Mouse (Mus musculus) embryonic facial prominence, embryonic 11.5 days (tissue): ENCODE measurements at regions not wholly inside any gene's neighbourhood (a gene's known extent, or its start where the extent isn't known, plus 50 kb on each side); places are given as distances from the start of the nearest gene placed in this dataset.

ENCODE experiments used
- ATAC-seq: fragments of 200-750 bp; cut with Nextera tagmentation; replicated peaks from 2 replicates; pipeline ENCODE4 v1.8.0; 2017; ENCODE audit warnings: low read depth; ENCODE audit not compliant: insufficient number of reproducible peaks, low FRiP score, low TSS enrichment
- DNase-seq: peaks from one replicate; pipeline ENCODE4 v3.0.0-alpha.2; 2015; ENCODE audit warnings: low spot score
- H3K27ac ChIP-seq: fragments of 300-500 bp; sonication (generic); replicated peaks from 2 replicates; pipeline ENCODE4 v1.5.1; 2014; ENCODE audit warnings: mild to moderate bottlenecking, low read depth, low read length, control low read depth
- H3K27me3 ChIP-seq: fragments of 300-500 bp; sonication (generic); 2 replicates; pipeline ENCODE4 v1.6.1; 2014; ENCODE audit warnings: mild to moderate bottlenecking, low read length, moderate library complexity, mixed read lengths; ENCODE audit not compliant: control insufficient read depth, insufficient read depth
- H3K36me3 ChIP-seq: fragments of 300-500 bp; sonication (generic); replicated peaks from 2 replicates; pipeline ENCODE4 v1.6.1; 2014; ENCODE audit warnings: low read depth, mild to moderate bottlenecking, low read length, moderate library complexity, mixed read lengths; ENCODE audit not compliant: control insufficient read depth, insufficient read depth
- H3K4me1 ChIP-seq: fragments of 300-500 bp; sonication (generic); 2 replicates; pipeline ENCODE4 v1.6.1; 2014; ENCODE audit warnings: low read length, mixed read lengths; ENCODE audit not compliant: control insufficient read depth, insufficient read depth
- H3K4me2 ChIP-seq: fragments of 300-500 bp; sonication (generic); 2 replicates; pipeline ENCODE4 v1.6.1; 2014; ENCODE audit warnings: low read depth, mild to moderate bottlenecking, control low read depth, low read length, moderate library complexity
- H3K4me3 ChIP-seq: fragments of 300-500 bp; sonication (generic); 2 replicates; pipeline ENCODE4 v1.5.1; 2014; ENCODE audit warnings: low read depth, low read length, control low read depth
- H3K9ac ChIP-seq: fragments of 300-500 bp; sonication (generic); replicated peaks from 2 replicates; pipeline ENCODE4 v1.6.1; 2014; ENCODE audit warnings: mild to moderate bottlenecking, control low read depth, low read length
- H3K9me3 ChIP-seq: fragments of 300-500 bp; sonication (generic); replicated peaks from 2 replicates; pipeline ENCODE4 v1.6.1; 2016; ENCODE audit warnings: mild to moderate bottlenecking, low read length, inconsistent platforms, mixed read lengths; ENCODE audit not compliant: control insufficient read depth
- WGBS: fragments of 180-500 bp; shearing (Covaris S2); extraction: QIAGEN DNeasy Blood & Tissue Kit; methylation state at CpG from one replicate; pipeline ENCODE4 v1.1.7; 2014; 5-methylcytosine and 5-hydroxymethylcytosine counted together

DNA sequence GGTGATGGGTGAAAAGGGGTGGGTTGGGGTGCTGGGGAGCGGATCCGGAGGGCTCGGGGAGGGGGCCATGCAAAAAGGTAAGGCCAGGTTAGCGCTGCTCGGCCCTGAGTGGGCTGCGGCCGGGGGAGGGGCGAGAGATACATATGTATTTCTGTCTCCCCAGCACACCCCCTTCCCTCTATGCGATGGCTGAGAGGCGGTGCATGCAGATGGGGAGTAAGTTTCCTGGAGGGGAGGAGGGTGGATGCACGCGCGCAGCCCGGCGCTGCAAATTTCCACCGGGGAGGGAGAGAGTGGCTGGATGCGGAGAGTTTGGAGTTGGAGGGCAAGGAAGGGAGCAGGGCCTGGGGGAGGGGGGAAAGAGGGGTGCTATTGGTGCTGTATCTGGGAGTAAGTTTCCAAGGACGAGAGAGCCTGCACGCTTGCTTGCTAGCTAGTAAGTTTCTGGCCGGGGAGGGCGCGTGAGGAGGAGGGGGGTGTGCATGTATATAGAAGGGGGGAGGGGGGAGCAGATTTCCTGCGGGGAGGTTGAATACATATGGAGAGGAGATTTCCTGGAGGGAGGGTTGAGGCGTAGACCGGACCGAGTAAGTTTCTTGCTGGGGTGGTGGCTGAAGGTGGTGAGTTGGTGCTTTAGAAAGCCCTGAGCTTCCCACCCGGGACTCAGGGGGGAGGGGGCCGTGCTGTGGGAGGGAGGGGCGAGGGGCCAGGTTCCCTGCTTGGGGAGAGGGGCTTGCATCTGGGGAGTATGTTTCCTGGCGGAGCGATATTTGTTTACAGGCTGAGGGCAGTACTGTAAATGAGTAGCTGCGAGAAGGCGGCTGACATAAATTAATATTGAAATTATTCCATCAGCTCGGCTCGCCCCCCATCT lies 130.8 kb upstream of the Ubr2 start:
- H3K9me3 ChIP-seq: no peaks in the 10 kb centered on the region
- WGBS: under 1% methylated on average over 35 of the region's 35 CpGs
- H3K27me3 ChIP-seq: no peaks in the 10 kb centered on the region
- H3K4me3 ChIP-seq: peak overlapping the region; percentile 67
- H3K9ac ChIP-seq: peak overlapping the region; percentile 91
- no peaks in the 10 kb centered on the region; the same call in 1 of the 2 replicates for H3K4me1 ChIP-seq
- peak overlapping the region; percentile 93 for H3K4me2 ChIP-seq
- peak overlapping the region; percentile 99 for H3K27ac ChIP-seq
- ATAC-seq (peak; percentile 85), DNase-seq (peak; percentile 84)
- no peaks in the 10 kb centered on the region for H3K36me3 ChIP-seq

DNA sequence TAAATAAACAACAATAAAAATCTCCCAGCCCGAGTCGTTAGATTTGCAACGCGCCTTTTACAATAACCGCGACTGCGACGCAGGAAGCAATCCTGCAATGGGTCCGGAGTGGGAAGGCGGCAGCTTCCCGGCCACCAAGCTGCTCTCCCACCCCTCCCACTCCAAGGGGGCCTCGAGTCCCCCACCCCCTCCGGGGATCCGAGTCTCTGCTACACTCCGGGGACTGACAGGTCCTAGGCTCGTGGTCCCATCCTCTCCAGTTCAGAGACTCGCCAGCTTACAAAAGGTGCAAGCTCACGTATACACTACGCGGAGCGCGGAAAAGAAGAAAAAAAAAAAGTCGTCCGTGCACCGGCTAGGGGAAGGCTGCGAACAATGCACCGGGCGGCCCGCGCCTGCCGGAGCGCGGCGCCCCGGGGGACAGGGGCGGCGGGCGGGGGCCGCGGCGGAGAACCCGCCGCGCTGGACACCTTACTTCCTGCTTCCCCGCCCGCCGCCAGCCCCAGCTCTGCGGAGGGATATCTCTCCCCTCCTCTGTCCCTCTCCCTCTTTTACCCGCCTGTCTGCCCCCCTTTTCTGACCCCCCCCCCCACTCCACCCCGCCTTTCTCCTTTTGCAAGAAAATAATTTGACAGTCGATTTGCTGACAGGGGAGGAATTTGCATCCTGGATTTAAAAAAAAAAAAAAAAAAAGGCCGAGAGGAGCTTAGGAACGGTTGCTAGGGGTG lies 130.0 kb upstream of the Ubr2 start:
- Histone ChIP-seq H3K4me3 (peak overlapping the region; percentile 67), H3K4me2 (peak overlapping the region; percentile 93), H3K4me1 (no peaks in the 10 kb centered on the region; the same call in 1 of the 2 replicates), H3K27me3 (no peaks in the 10 kb centered on the region), H3K9ac (peak overlapping the region; percentile 91), H3K27ac (peak overlapping the region; percentile 99), H3K9me3 (no peaks in the 10 kb centered on the region), H3K36me3 (no peaks in the 10 kb centered on the region)
- WGBS: 0% methylated on average over 50 of the region's 53 CpGs
- DNase-seq (peak; percentile 79), ATAC-seq (peak; percentile 53)

GRCm38 (mm10) chr17:47139730-47140231 lies 129.4 kb upstream of the Ubr2 start:
- ATAC-seq: peak; percentile 93

DNA sequence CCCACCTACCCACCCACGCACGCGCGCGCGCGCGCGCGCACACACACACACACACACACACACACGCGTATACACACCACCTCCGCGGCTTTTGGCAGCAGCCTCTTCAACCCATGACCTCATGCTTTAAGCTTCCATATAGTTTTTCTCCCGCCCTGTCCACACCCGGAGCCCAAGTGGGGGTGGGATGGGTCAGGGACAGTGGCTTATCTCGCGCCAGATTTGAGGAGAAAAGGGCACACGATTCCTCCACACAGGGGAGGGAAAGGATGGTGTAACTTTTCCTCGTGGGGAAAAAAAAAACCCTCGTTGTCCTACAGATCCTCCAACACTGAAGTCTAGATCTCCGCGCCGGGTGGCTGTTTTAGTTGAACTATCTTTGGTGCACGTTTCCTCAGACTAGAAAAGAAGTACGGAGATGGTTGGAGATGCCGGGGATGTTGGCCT lies 128.8 kb upstream of the Ubr2 start:
- DNase-seq (peak; percentile 40), ATAC-seq (no peak)
- H3K4me1 ChIP-seq: no peaks in the 10 kb centered on the region; the same call in 1 of the 2 replicates
- no peaks in the 10 kb centered on the region for H3K27me3 ChIP-seq
- 3% methylated on average over 27 of the region's 27 CpGs for WGBS
- peak overlapping the region; percentile 67 for H3K4me3 ChIP-seq
- H3K27ac ChIP-seq: 0 out of 2 replicates have a peak overlapping the region, but pooled peaks have one; percentile 25
- H3K9ac ChIP-seq: peak overlapping the region; percentile 43
- H3K9me3 ChIP-seq: no peaks in the 10 kb centered on the region
- H3K36me3 ChIP-seq: no peaks in the 10 kb centered on the region
- peak overlapping the region; percentile 93 for H3K4me2 ChIP-seq

More at GRCm38 (mm10) chr17:47139730-47140231, 129.4 kb upstream of the Ubr2 start:
- Histone ChIP-seq H3K36me3 (no peaks in the 10 kb centered on the region), H3K27me3 (no peaks in the 10 kb centered on the region), H3K9ac (peak overlapping the region; percentile 91), H3K27ac (peak overlapping the region; percentile 99), H3K9me3 (no peaks in the 10 kb centered on the region), H3K4me1 (no peaks in the 10 kb centered on the region; the same call in 1 of the 2 replicates), H3K4me3 (peak overlapping the region; percentile 67), H3K4me2 (peak overlapping the region; percentile 93)
- DNase-seq: peak; percentile 97
- under 1% methylated on average over 19 of the region's 34 CpGs for WGBS

GRCm38 (mm10) chr17:47138174-47138573 lies 127.8 kb upstream of the Ubr2 start:
- H3K9ac ChIP-seq: no peak overlapping the region
- H3K4me3 ChIP-seq: no peak overlapping the region
- no peak overlapping the region for H3K27ac ChIP-seq
- no peaks in the 10 kb centered on the region for H3K9me3 ChIP-seq
- H3K36me3 ChIP-seq: no peaks in the 10 kb centered on the region
- no peaks in the 10 kb centered on the region; the same call in 1 of the 2 replicates for H3K4me1 ChIP-seq
- H3K27me3 ChIP-seq: no peaks in the 10 kb centered on the region
- ATAC-seq (no peak), DNase-seq (no peak)
- H3K4me2 ChIP-seq: no peak overlapping the region
- WGBS: 35% methylated on average over 6 of the region's 6 CpGs

- DNase-seq: no peak
- H3K36me3 ChIP-seq: no peaks in the 10 kb centered on the region
- no peak overlapping the region for H3K27ac ChIP-seq
- WGBS: 87% methylated on average over 5 of the region's 5 CpGs
- H3K4me3 ChIP-seq: no peak overlapping the region
- no peak overlapping the region for H3K4me2 ChIP-seq
- ATAC-seq: no peak
- no peak overlapping the region for H3K9ac ChIP-seq
- no peaks in the 10 kb centered on the region for H3K27me3 ChIP-seq
- H3K9me3 ChIP-seq: no peaks in the 10 kb centered on the region
- no peaks in the 10 kb centered on the region; the same call in 1 of the 2 replicates for H3K4me1 ChIP-seq
These were observed 125.0 kb upstream of the Ubr2 start for GRCm38 (mm10) chr17:47135391-47135790.

- no peak overlapping the region for H3K4me2 ChIP-seq
- H3K4me1 ChIP-seq: no peaks in the 10 kb centered on the region; the same call in 1 of the 2 replicates
- ATAC-seq (no peak), DNase-seq (no peak)
- no peaks in the 10 kb centered on the region for H3K36me3 ChIP-seq
- WGBS: no CpG with 5 or more reads among the region's 2 CpGs
- no peak overlapping the region for H3K27ac ChIP-seq
- H3K9me3 ChIP-seq: no peaks in the 10 kb centered on the region
- no peak overlapping the region for H3K9ac ChIP-seq
- no peak overlapping the region for H3K4me3 ChIP-seq
- no peaks in the 10 kb centered on the region for H3K27me3 ChIP-seq
These were observed 123.4 kb upstream of the Ubr2 start for GRCm38 (mm10) chr17:47133785-47134184.
